Mouse (Mus musculus) inflammation-experienced regulatory T-cells, adult 16 weeks (primary cell): ENCODE measurements around the gene Ccnb3. TPM values are rescaled to one million over a fixed set of nuclear protein-coding genes. Genes with fewer than 3 reads are reported as not detected.

Experiments used
- polyA plus RNA-seq: library from polyadenylated mRNA; unstranded; fragments of 100-300 nt; shearing (Covaris generic); gene quantifications from one replicate; pipeline ENCODE4 v1.2.1, GENCODE M21; 2017

Ccnb3 gene
- not detected for polyA plus RNA-seq

GRCm38 (mm10) chrX:7041519-7041918 lies at the start of gene Ccnb3:
Gene Ccnb3, minus strand, starts transcription at chrX:7041619.

GRCm38 (mm10) chrX:7067219-7067618 lies 25.8 kb upstream of the Ccnb3 start, which contains the start of gene Akap4:
Gene Akap4, plus strand, starts transcription at chrX:7067519.

Other genes starting within 250 kb of the Ccnb3 start
- not detected for gene Akap4, start 25.9 kb upstream of the Ccnb3 start, polyA plus RNA-seq